Mouse (Mus musculus) urinary bladder, postnatal 10 days (tissue): ENCODE results near the gene Abhd8.
A peak's percentile ranks its signal among the peaks of the same experiment; 100 is the strongest.

ENCODE experiments used
- DNase-seq: peaks from one replicate; pipeline ENCODE4 v3.0.0; 2022; ENCODE audit warnings: low spot score

The Abhd8 gene

DNA sequence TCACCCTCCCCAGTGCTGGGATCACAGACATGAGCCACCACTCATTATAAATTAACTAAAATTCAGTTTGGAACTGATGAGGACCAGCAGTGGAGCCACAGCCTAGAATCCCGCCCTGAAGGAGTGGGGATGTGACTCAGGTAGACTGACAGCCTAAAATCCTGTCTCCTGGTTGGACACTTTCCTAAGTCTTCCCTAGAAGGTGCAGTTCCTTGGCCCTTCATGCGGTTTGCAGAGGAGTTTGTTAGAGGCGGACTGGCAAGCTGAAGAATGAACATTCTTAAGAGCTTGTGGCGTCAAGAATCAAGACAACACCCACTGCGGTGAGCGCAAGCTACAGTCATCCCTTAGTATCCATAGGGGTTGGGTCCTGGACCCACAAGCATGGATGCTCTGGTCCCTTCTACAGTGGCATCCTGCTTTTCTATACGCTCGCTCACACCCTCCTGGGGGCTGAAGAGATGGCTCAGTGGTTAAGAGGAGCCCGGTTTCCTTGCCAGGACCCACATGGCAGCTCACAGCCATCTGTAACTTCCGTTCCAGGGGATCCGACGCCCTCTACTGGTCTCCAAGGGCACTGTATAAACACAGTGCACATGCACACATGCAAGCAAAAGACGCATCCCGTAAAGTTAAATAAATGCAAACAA, 13.9 kb upstream of the Abhd8 start:
- no peak for DNase-seq

DNA sequence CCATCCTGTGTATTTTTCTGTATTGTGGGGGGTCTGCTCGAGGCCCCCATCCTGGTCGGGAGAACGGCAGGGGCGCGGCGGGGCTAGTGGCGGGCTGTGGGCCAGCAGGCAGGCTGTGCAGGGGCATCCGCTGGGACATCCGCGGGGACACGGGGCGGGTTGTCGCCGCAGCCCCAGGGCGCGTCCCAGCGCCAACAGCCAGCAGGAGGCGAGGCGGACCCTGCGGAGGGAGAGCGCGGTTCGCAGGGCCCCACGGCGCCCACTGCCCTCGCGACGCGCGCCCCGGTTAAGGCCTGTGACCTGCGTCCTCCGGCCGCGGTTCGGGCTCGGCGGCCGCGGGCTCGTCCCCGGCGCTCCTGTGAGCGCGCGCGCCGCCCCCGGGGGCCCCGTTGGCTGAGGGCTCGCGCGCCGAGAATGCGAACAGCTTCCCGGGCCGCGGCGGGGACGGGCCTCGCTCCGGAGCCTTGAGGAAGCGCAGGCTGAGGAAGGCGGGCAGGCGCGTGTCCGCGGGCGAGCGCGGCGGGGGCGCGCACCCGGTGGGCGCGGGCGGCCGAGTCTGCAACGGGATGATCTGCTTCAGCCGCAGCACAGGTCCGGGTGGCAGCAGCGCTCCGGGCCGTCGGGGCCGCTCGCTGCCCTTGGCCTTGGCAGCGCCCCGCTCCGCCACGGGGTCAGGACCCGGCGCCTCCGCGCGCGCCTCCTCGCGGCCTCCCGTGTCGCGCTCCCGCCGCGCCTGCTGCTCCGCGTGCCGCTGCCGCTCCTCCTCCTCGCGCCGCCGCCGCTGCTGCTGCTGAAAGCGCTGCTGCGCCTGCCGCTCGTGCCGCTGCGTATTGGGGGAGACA, 12.9 kb upstream of the Abhd8 start:
- no peak for DNase-seq

DNA sequence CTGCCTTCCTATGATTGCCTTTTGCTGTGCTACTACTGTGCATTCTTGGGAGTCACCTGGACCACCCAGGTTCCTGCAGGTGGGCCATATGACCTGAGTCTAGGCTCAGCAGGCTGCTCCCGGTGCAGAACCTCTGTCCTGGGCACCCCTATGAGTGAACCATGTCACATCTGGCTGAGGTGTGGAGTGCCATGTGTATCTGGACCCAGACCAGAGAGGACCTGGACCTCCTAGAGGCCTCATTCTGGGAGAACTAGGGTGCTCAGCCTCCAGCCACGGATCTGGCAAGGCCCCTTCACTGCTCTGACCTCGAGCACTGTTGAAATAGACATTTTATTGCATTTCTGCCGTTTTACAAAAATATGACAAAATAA, 12.2 kb upstream of the Abhd8 start:
- no peak for DNase-seq

DNA sequence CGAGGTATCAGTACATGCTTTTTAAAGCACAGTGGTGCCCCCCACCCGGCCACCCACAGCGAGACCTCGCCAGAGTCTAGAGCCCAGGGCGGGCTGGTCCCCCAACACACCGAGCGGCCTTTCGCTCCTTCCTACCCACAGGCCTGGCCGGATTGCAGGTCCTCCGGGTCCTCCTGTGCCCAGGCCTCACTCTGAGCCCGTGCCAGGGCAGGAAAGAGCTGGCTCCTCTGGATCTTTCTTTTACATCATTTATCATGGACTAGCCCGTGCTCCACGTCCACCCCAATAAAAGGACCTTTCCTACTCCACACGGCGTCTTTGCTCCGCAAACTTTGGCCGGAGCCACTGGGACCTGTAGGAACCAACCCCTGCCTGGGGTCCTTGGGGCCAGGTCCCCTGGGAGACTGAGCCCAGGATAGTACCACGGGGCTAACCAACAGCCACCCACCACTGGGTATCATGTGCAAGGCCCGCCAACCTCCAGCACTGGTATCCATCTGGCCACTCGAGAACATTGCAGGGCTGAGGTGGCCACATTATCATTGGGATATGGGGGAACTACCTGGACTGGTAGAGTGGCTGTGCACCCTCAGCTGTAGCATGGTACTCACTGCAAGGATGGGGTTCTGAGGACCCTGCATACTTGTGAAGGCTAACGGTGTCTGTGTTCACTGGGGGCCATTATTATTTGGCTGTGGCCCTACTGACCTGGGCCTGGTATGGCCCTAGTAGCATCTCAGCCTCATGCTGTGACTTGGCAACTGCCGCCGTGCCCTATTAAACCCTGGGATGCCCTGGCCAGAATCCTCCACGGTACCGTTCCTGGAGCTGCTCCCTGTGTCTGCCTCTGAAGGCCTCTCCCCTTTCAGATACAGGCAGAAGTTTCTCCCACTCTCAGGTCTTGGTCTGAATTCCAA, 11.6 kb upstream of the Abhd8 start:
- DNase-seq, result no peak

DNA sequence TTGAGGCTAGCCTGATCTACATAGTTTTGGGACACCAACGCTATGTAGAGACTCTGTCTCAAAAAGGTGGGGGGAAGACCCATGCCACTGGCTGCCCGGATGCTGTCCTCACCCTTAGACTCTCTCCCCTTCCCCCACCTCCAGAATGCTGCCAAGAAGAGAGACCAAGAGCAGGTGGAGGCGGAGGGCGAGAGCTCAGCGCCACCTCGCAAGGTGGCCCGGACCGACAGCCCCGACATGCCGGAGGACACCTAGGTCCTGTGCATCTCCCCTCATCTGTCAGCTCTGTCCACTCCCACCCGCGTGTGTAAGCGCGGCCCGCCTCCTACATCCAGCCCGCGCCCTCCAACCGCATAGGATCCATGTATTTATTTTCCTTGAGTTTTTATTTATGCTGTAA, 10.9 kb upstream of the Abhd8 start:
- no peak for DNase-seq

DNA sequence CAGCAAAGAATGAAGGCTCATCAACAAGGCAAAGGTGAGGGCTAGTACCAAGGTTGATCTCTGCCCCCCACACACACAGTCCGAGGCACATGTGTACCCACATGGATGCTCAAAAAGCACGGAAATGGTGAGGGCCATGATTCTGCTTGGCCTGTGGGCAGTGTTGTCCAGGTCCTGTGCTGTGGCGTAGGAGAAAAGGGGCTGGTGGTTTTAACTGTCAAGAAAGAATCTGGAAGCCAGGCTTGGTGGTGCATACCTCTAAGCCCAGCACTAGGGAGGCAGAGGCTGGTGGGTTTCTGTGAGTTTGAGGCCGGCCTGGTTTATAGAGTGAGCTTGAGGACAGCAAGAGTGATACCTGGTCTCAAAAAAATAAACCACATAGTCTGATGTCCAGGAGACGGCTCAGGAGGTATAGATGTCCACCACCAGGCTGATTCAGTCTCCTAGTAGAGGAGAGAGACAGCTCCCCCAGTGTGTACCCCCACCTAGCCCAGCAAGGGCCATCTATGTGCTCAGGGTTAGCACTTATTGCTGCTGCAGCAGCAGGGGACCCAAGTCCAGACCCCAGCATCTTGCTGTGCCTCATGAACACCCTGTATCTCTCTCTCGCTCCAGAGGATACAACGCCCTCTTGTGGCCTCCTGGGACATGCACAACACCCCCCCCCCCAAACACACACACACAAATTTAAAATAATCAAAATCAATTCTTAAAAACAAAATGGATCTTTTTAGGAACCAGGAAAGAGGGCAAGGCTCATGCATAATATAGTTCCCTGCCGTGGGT, 9.3 kb upstream of the Abhd8 start:
- DNase-seq, result no peak

DNA sequence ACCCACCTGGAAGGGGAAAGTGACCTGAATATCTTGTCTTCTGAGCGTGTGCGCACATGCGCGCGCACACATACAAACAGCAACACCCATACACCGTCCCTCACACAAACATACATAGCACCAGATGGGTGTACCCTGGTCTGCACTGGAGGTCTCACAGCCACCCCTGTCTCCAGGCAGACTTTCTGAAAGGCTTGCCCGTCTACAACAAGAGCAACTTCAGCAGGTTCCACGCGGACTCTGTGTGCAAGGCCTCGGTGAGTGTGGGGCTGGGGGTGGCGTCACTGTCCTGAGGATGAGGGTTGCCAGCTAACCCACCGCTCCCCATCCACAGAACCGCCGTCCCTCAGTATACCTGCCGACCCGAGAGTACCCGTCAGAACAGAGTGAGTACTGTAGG, 8.4 kb upstream of the Abhd8 start:
- no peak for DNase-seq

DNA sequence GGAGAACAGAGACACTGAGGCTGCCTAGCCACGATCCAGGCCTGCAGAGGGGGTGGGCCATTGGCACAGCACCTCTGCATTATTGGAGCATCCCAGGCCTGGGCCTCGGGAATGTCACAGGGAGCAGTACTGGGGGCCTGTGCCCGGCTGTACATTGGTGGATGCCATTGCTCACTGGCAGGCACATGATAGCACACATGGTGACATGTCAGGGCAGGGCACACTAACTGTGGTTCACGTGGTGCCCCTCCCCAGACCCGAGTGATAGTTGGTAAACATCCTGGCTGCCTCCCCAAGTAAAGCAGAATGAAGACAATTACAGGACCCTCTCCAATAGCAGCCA, 7.4 kb upstream of the Abhd8 start:
- DNase-seq, result no peak

DNA sequence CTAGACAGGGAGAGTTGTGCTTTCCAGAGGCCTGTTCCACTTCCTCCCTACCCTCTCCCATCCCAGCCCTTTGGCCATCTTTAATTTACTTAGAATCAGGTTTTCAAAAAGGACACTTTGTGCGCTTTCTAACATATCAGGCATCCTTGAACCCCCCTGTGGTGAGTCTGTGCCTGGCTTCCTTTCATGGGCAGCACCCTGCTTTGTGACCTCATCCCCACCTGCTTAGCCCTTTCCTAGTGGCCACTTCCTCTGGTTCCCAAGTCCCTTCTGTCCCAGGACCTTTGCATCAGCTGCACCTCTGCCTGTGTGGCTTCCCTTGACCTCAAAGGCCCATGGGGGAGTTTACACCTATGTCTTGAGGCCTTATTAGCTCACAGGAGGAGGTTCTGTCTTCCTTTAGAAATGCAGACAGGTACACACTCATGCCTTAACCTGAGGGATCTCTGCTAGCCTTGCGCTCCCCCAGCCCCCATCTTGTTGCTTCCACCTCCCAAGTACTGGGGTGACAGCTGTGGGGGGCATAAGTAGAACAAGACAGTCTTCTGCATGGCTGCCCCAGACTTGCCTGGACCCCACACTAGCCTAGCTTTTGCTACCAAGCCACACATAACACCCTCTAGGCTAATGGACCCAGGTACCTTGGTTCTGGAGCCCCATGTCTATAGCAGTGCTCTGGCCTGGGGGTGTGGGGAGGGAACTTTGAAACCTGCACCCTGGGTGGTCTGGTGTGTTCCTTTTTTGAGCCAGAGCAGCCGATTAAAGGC, 6.9 kb upstream of the Abhd8 start:
- no peak for DNase-seq

DNA sequence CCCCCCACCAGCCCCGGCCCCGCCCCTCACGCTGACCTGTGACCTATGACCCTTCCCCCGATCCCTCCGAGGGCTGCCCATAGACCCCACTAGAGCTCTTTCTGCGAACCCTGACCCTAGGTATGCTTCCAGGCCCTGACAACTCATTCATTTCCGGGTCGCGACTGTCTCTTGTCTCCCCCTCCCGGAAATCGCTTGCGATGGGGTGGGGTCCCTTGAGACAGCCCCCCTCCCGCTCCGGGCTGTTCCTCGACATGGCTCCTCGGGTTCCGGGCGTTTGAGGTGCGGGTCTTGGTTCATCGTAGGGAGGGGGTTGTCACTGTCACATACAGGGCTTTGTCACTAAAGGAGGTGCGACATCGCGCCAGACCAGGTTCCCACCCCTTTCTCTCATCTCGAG, 6.0 kb upstream of the Abhd8 start:
- DNase-seq, result no peak

DNA sequence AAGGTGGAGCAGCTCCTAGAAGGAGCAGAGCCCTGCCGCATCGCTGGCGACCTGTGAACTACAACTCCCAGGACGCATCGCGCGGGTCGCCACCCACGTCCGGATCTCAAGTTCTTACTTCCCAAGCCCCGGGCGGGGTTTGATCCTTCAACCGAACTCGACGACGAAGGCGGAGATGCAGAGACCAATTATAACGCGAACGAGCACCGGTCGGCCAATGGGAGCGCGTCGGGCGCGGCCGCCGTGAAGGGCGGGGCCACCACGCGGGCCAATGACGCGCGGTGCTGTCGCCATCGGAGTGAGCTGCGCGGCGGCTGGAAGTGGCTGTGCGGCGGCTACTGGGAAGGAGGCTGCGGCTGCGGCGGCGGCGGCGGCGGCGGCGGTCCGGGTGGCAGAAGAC, 5.5 kb upstream of the Abhd8 start, which contains the start of gene Dda1:
Gene Dda1, plus strand, starts transcription at position 284 of the 400 bp plus-strand sequence.
- peak; percentile 84 for DNase-seq

DNA sequence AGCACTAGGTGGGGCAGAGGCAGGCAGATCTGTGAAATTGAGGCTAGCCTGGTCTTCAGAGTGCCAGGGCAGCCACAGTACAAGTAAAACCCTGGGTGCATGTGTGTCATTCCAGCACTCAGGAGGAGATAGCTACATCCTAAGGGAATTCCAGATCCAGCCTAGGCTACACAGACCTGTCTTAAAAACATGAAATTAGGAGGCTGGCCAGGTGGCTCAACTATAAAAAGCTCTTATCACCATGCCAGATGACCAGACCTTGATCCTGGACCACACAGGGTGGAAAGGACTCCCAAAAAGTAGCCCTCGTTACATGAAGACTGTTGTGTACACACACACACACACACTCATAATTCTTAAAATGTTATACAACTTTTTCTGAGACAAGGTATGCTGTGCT, 4.5 kb upstream of the Abhd8 start:
- no peak for DNase-seq

DNA sequence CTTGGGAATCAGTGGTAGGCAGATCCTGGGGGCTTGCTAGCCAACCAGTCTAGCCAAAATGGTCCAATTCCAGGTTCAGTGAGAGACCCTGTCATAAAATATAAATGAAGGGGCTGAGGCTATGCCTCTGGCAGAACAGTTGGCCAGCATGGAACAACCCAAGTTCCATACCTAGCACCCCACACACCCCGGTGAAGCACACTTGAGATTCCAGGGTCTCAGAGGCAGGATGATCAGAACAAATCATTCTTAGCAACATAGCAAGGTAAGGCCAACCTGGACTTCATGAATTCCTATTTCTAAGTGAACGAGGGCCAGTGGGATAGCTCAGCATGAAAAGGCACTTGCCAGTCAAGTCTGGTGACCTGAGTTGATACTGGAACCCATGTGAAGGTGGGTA, 3.7 kb upstream of the Abhd8 start:
- no peak for DNase-seq

DNA sequence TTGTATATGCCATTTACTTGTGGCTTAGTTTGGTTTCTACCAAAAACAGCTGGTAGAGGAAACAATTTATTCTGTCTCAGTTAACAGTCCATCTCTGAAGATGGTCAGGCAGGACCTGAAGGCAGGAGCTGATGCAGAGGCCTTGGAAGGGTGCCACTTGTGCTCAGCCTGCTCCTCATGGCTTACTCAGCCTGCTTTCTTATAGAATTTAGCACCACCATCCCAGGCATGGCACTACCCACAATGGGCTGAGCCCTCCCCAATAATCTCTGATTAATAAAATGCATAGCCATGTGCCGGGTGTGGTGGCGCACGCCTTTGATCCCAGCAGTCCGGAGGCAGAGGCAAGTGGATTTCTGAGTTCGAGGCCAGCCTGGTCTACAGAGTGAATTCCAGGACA, 2.7 kb upstream of the Abhd8 start:
- no peak for DNase-seq

DNA sequence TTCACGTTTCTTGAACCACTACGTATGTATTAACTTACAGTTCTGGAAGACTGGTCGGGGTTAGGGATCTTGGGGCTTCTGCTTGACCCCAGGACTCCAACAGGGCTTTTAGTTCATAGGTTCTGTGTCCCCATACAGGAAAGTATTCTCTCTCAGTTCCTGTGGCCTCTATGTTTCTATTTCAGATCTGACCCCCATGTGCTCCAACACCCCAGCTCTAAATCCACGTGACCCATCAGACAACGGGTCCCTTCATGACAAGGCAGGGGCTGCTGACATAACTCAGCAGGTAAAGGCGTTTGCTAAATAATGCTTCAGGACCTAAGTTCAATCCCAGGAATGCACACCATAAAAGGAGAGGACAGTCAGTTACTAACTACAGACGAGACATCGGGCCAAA, 2.3 kb upstream of the Abhd8 start:
- DNase-seq, result no peak

DNA sequence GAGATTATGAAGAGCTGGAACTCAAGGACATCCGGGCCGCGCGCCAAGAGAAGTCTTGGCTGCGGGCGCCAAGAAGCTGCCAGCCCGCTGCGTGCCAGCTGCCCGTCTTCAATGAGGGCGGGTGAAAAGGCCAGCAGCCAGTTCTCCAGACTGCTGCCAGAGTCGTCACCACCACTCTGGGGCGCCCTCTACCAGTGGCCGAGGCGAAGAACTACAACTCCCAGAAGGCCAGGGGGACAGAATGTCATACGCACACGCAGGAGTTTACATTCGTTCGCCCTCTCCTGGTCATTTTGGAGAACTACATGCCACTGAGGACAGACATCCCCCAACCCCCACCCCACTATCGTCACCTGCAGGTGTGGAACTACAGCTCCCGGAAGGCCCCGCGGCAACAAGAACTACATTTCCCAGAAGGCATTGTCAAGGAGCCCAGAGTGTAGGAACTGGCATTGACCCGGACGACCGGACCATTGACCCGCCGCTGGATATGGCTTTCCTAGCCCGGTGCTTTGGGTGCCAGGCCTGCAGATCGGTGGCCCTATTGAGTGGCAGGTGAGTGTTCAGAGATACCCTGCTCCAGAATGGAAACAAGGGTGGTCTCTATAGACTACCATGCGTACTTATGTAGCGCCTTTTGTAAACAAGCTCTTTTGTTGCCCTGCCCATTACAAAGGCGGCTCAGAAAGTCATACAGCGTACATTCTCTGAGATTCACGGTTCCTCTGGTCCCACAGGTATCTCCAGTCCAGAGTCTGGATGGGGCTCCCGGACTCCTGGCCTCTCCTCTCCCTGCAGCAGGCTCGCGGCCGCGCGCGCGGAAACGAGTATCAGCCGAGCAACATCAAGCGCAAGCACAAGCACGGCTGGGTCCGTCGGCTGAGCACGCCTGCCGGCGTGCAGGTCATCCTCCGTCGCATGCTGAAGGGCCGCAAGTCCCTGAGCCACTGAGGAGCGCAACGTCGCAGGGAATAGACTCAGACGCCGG, 1.4 kb upstream of the Abhd8 start, which contains the start of gene Mrpl34:
Gene Mrpl34, plus strand, starts transcription at position 447 of the 988 bp plus-strand sequence.
- peak; percentile 92 for DNase-seq

DNA sequence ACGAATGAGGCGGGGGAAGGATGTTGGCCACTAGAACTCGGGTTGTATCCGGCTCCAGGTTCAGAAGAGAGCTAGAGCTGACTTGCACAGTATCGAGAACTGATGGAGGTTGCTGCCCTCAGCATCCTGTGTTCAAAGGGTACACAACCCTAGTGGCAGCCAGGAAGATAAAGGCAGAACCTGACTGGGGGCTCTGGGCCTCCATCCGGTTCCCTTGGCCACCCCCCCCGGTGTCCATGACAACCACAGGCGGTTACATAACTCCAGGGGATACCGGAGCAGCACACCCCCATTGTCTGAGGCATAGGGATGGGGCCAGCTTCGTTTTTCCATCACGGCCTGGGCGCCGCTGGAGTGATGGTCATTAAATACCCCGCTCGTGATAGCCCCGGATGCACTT, 669 bp downstream of the Abhd8 start:
- DNase-seq, result no peak

DNA sequence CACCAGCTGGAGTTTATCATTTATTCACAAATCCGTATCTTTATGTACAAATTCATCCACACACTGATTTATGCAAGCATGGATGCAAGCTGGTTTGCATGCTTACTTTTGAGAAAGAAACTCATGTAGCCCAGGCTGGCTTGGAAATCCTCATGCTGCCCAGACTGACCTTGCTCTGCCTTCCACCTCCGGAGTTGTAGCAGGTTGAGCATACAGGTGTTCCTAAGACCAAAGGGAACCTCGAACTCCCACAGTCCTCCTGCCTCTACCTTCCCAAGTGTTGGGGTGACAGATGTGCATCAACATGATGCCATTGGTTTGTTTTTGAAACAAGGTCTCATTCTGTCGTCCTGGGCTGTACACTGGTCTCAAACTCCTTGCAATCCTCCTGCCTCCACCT, 1.3 kb downstream of the Abhd8 start:
- no peak for DNase-seq

DNA sequence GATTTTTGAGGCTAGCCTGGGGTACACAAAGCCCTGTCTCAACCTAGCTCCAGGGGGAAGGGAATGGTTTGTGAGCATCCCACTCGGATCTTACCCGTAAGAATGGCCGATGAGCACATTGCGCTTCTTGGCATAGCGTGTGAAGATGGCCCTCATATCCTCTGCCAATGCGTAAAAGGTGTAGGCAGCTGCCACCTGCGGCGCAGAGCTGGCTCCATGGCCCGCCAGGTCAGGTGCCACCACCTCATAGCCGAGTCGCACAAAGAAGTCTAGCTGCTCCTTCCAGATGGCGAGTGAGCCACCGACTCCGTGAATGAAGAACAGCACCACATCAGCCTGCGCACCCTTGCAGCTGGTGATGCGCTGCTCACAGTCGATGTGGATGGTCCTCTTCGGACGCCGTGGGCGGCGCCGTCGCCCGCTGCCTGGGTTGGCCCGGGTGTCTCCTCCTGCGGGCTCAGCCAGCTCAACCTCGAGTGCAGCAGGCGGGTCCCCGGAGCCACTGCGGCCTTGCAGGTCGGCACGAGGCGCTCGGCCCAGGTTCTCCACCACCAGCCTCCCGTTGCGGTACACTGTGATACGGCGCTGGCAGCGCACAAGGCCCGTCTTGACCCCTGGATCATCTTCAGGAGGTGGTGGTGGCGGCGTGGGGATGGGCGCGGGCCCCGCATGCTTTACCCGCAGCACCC, 2.2 kb downstream of the Abhd8 start:
- no peak for DNase-seq
